Mouse (Mus musculus) kidney, embryonic 16.5 days (tissue): ENCODE data around the gene Ufsp1. TPM values are rescaled to one million over a fixed set of nuclear protein-coding genes. Genes with fewer than 3 reads are reported as not detected.

Source experiments
- ATAC-seq: fragments of 200-750 bp; cut with Nextera tagmentation; 2 replicates; pipeline ENCODE4 v1.8.0; 2017; ENCODE audit warnings: moderate TSS enrichment; ENCODE audit not compliant: low FRiP score, low TSS enrichment
- H3K27ac ChIP-seq: fragments of 300-500 bp; sonication (generic); 2 replicates; pipeline ENCODE4 v1.5.1; 2014; ENCODE audit warnings: low read length
- H3K27me3 ChIP-seq: fragments of 300-500 bp; sonication (generic); 2 replicates; pipeline ENCODE4 v1.6.1; 2014; ENCODE audit warnings: low read length, control low read depth, mixed read lengths; ENCODE audit not compliant: insufficient read depth
- H3K36me3 ChIP-seq: fragments of 300-500 bp; sonication (generic); 2 replicates; pipeline ENCODE4 v1.6.1; 2014; ENCODE audit warnings: low read length, control low read depth, mixed read lengths; ENCODE audit not compliant: insufficient read depth
- H3K4me1 ChIP-seq: fragments of 300-500 bp; sonication (generic); 2 replicates; pipeline ENCODE4 v1.6.1; 2014; ENCODE audit warnings: low read length, control low read depth, mixed read lengths; ENCODE audit not compliant: insufficient read depth
- H3K4me2 ChIP-seq: fragments of 300-500 bp; sonication (generic); replicated peaks from 2 replicates; pipeline ENCODE4 v1.6.1; 2014; ENCODE audit warnings: low read depth, low read length
- H3K4me3 ChIP-seq: fragments of 300-500 bp; sonication (generic); 2 replicates; pipeline ENCODE4 v1.5.1; 2014; ENCODE audit warnings: mild to moderate bottlenecking, low read length
- H3K9ac ChIP-seq: fragments of 300-500 bp; sonication (generic); replicated peaks from 2 replicates; pipeline ENCODE4 v1.6.1; 2014; ENCODE audit warnings: low read length
- H3K9me3 ChIP-seq: fragments of 300-500 bp; sonication (generic); 2 replicates; pipeline ENCODE4 v1.6.1; 2016; ENCODE audit warnings: low read length, control low read depth
- WGBS: fragments of 180-500 bp; shearing (Covaris S2); extraction: QIAGEN DNeasy Blood & Tissue Kit; methylation state at CpG from one replicate; pipeline ENCODE4 v1.1.7; 2014; 5-methylcytosine and 5-hydroxymethylcytosine counted together
- polyA plus RNA-seq: library from polyadenylated mRNA; unstranded; fragments of >200 nt; fragmentation: Nextera tagmentation; extraction: Ambion mirVana; gene quantifications from 2 replicates; pipeline ENCODE4 v1.2.1, GENCODE M21; 2015

The Ufsp1 gene
- polyA plus RNA-seq, 1 experiment from 2014 or later = 7.2 TPM

GRCm38 (mm10) chr5:137330910-137331309, 36.5 kb downstream of the Ufsp1 start:
- Histone ChIP-seq H3K27me3 (no peaks in the 10 kb centered on the region), H3K4me1 (peaks cover 8% of the 10 kb centered on the region; the same call in 1 of the 2 replicates), H3K9me3 (no peaks in the 10 kb centered on the region), H3K36me3 (0 out of 2 replicates have a peak, but pooled peaks cover 15% of the 10 kb centered on the region), H3K4me3 (no peak overlapping the region), H3K27ac (no peak overlapping the region), H3K4me2 (no peak overlapping the region), H3K9ac (no peak overlapping the region)
- WGBS = 91% methylated on average over 7 of the region's 7 CpGs
- no peak for ATAC-seq

DNA sequence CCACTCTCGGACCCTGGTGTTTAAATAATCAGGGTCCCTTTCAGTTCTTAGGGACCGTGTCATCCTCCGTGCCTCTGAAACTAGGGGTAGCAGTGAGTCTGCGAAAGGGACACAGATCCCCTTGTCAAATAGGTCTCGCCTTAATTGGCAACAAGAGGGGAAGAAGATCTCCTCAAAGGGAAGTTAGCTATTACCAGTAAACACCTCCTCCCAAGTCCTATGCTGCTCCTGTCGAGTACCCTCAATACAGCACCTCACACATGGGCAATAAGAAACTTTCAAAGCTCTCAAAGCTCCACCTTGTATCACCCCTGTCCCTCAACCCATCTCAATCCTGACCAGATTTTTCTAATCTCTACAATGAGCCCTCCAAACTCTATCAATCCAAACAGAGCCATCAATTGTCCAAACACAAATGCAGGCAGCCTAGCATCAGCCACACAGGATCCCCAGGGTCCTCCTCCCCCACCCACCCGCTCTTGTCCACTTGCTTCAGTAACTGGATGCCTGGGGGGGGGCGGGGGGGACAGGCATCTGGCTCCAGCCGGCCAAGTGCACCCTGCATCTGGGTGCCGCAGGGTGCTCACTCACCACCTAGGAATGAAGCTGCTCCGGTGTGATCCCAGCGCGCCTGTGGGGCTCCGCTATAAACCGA, 38.6 kb downstream of the Ufsp1 start:
- no peaks in the 10 kb centered on the region for H3K9me3 ChIP-seq
- H3K9ac ChIP-seq = peak overlapping the region; percentile 79
- peak overlapping the region; percentile 69 for H3K27ac ChIP-seq
- H3K4me2 ChIP-seq = peak overlapping the region; percentile 97
- WGBS = 10% methylated on average over 15 of the region's 15 CpGs
- H3K4me3 ChIP-seq = peak overlapping the region; percentile 77
- 0 out of 2 replicates have a peak, but pooled peaks cover 3% of the 10 kb centered on the region for H3K36me3 ChIP-seq
- no peaks in the 10 kb centered on the region for H3K27me3 ChIP-seq
- H3K4me1 ChIP-seq = peaks cover 14% of the 10 kb centered on the region
- no peak; the same call in 1 of the 2 replicates for ATAC-seq

- H3K9me3 ChIP-seq = no peaks in the 10 kb centered on the region
- WGBS = under 1% methylated on average over 44 of the region's 44 CpGs
- peaks cover 14% of the 10 kb centered on the region for H3K4me1 ChIP-seq
- no peaks in the 10 kb centered on the region for H3K36me3 ChIP-seq
- peak; percentile 86 for ATAC-seq
- peak within 1 kb of the TSS; percentile 79 for H3K9ac ChIP-seq
- no peaks in the 10 kb centered on the region for H3K27me3 ChIP-seq
- H3K4me2 ChIP-seq = peak within 1 kb of the TSS; percentile 97
- H3K4me3 ChIP-seq = peak within 1 kb of the TSS; percentile 77
- H3K27ac ChIP-seq = peak within 1 kb of the TSS; percentile 69
These were observed 39.2 kb downstream of the Ufsp1 start, which contains the start of gene Slc12a9 for GRCm38 (mm10) chr5:137333512-137334174. TSS of gene Slc12a9 (minus strand) at chr5:137333597.

DNA sequence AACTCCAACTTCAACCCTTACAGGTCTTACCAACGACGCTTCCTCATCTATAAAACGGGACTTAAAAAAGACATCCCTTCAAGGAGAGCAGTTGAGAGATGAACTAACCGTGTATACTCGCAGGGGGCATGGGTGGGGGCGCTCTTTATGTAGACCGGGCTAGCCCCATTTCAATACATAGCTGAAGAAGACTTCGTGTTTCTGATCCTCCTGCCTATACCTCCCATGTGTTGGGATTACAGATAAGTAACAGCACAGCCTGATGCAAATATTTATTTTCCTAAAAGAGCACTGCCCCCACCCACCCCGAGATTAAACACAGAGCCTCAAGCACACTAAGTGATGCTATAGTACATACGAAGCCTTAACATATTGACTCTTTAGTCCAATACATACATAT, 39.9 kb downstream of the Ufsp1 start:
- peak overlapping the region; percentile 33; the same call in 1 of the 2 replicates for H3K9ac ChIP-seq
- peak overlapping the region; percentile 69; the same call in 1 of the 2 replicates for H3K27ac ChIP-seq
- ATAC-seq = no peak
- peak overlapping the region; percentile 77 for H3K4me3 ChIP-seq
- H3K27me3 ChIP-seq = no peaks in the 10 kb centered on the region
- peak overlapping the region; percentile 97 for H3K4me2 ChIP-seq
- H3K4me1 ChIP-seq = peaks cover 19% of the 10 kb centered on the region
- no peaks in the 10 kb centered on the region for H3K9me3 ChIP-seq
- H3K36me3 ChIP-seq = no peaks in the 10 kb centered on the region
- WGBS = 55% methylated on average over 10 of the region's 10 CpGs

DNA sequence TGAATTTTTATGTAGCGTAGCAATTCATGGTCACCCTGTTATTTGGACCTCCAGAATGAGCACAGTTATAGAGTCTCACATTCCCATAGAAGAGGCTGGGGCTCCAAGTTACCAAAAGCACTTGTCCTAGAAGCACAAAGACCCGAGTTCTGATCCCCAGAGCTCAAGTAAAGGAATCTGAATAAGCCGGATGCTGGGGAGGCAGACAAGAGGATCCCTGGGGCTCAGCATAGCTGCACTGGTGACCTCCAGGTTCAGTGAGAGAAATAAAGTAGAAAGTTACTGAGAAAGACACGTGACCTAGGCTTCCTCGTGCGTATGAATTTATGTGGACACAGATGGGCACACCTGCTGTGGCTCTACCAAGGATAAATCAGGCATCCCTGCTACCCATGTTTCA, 40.6 kb downstream of the Ufsp1 start:
- ATAC-seq = no peak
- H3K9me3 ChIP-seq = no peaks in the 10 kb centered on the region
- no peak overlapping the region for H3K4me3 ChIP-seq
- H3K36me3 ChIP-seq = no peaks in the 10 kb centered on the region
- H3K4me1 ChIP-seq = peaks cover 26% of the 10 kb centered on the region
- WGBS = 74% methylated on average over 6 of the region's 6 CpGs
- no peaks in the 10 kb centered on the region for H3K27me3 ChIP-seq
- H3K4me2 ChIP-seq = no peak overlapping the region
- no peak overlapping the region for H3K27ac ChIP-seq
- no peak overlapping the region for H3K9ac ChIP-seq

GRCm38 (mm10) chr5:137337190-137337589, 42.8 kb downstream of the Ufsp1 start:
- peak overlapping the region; percentile 12; the same call in 1 of the 2 replicates for H3K27ac ChIP-seq
- H3K4me2 ChIP-seq = no peak overlapping the region
- H3K9me3 ChIP-seq = no peaks in the 10 kb centered on the region
- peaks cover 26% of the 10 kb centered on the region for H3K4me1 ChIP-seq
- no peak for ATAC-seq
- H3K4me3 ChIP-seq = no peak overlapping the region
- H3K36me3 ChIP-seq = no peaks in the 10 kb centered on the region
- H3K9ac ChIP-seq = no peak overlapping the region
- no peaks in the 10 kb centered on the region for H3K27me3 ChIP-seq
- WGBS = 56% methylated on average over 8 of the region's 8 CpGs

DNA sequence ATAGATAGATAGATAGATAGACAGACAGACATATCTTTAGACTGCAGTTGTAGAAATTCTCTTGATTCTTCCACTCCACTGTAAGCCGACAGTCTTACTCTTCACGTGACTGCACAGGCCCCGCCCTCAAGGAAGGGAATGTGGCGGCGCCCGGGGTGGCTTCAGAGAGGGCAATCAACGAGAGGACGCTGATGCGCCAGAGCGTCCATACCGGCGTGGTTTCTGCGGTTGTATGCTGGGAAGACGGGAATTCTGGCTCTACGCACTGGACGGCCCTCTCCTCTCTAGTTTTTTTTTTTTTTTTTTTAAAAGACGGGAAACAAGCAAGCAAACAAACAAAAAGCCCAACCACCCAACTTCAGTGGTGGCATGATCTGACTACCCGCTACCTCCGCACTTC, 43.8 kb downstream of the Ufsp1 start:
- Histone ChIP-seq H3K27ac (peak overlapping the region; percentile 93), H3K9me3 (no peaks in the 10 kb centered on the region), H3K36me3 (no peaks in the 10 kb centered on the region), H3K4me1 (peaks cover 21% of the 10 kb centered on the region), H3K4me2 (peak overlapping the region; percentile 62), H3K27me3 (no peaks in the 10 kb centered on the region), H3K9ac (peak overlapping the region; percentile 81), H3K4me3 (peak overlapping the region; percentile 52)
- under 1% methylated on average over 19 of the region's 19 CpGs for WGBS
- peak; percentile 86 for ATAC-seq

GRCm38 (mm10) chr5:137338663-137339289, 44.3 kb downstream of the Ufsp1 start:
- Histone ChIP-seq H3K27ac (peak overlapping the region; percentile 93), H3K4me3 (peak overlapping the region; percentile 52), H3K36me3 (no peaks in the 10 kb centered on the region), H3K9ac (peak overlapping the region; percentile 81), H3K4me1 (peaks cover 21% of the 10 kb centered on the region), H3K27me3 (no peaks in the 10 kb centered on the region), H3K4me2 (peak overlapping the region; percentile 62), H3K9me3 (no peaks in the 10 kb centered on the region)
- under 1% methylated on average over 11 of the region's 11 CpGs for WGBS
- peak; percentile 40 for ATAC-seq

DNA sequence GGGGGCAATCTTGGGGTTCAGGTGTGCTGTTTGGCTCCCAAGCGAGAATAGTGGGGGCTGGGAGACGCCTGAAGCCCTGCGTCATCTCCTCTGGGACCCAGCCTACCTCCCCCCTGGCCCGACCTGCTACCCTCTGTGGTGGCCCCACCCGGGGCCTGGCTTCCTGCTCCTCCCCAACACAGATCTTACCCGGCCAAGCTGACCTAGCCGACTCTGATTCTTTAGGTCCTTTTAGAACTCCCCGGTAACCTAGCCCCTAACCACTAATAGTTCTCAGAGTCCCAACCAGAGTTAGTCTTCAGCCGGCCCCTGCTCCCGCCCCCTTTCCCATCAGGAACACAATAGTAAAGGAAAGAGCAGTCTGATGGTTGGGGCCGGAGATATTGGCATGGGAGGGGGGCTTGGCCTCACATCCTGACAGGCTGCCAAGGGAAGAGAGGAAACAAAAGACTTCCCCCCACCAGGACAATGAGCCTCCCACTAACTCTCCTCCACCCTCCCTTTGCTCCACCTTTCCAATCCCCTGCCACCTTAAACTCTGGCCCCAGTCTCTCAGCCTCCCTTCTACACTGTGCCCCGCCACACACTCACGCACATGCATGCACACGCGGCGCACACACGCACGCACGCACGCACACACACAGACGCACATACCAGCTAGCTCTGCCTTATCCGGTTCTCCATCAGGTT, 45.0 kb downstream of the Ufsp1 start:
- no peaks in the 10 kb centered on the region for H3K27me3 ChIP-seq
- H3K9ac ChIP-seq = peak overlapping the region; percentile 81
- 8% methylated on average over 22 of the region's 22 CpGs for WGBS
- H3K4me1 ChIP-seq = peaks cover 21% of the 10 kb centered on the region
- peak overlapping the region; percentile 93 for H3K27ac ChIP-seq
- peak overlapping the region; percentile 52 for H3K4me3 ChIP-seq
- no peaks in the 10 kb centered on the region for H3K36me3 ChIP-seq
- H3K9me3 ChIP-seq = no peaks in the 10 kb centered on the region
- H3K4me2 ChIP-seq = peak overlapping the region; percentile 62
- peak; percentile 58 for ATAC-seq
